Mouse (Mus musculus): ENCODE data around the gene Agrn. TPM values are rescaled to one million over a fixed set of nuclear protein-coding genes. Genes with fewer than 3 reads are reported as not detected.

Gene Agrn
- 85.6 and 86.5 TPM in 2 replicates for polyA plus RNA-seq (2015; fragmentation: Nextera tagmentation; extraction: Ambion mirVana)

- Histone ChIP-seq H3K4me2 (ENCODE audit: low read depth, low read length) (peak within 1 kb of the TSS; percentile 98), H3K27me3 (ENCODE audit: control insufficient read depth, insufficient read depth, low read depth, low read length) (no peaks in the 10 kb centered on the region), H3K9me3 (ENCODE audit: control insufficient read depth, low read length) (no peaks in the 10 kb centered on the region), H3K36me3 (ENCODE audit: control insufficient read depth, insufficient read depth, low read length) (peaks cover 2% of the 10 kb centered on the region; the same call in 1 of the 2 replicates), H3K4me1 (replicated peaks; ENCODE audit: control insufficient read depth, insufficient read depth, low read length) (peaks cover 36% of the 10 kb centered on the region), H3K4me3 (ENCODE audit: low read length) (peak within 1 kb of the TSS; percentile 96), H3K9ac (ENCODE audit: low read length) (peak within 1 kb of the TSS; percentile 90), H3K27ac (ENCODE audit: low read length) (peak within 1 kb of the TSS; percentile 95)
- WGBS, result under 1% methylated on average over 41 of the region's 88 CpGs
- ATAC-seq (ENCODE audit: low read depth), result peak; percentile 86
These were observed at the start of gene Agrn for GRCm38 (mm10) chr4:156197131-156197828. Agrn (minus strand) TSS chr4:156197488.

- no peak for ATAC-seq (ENCODE audit: low read depth)
- Histone ChIP-seq H3K36me3 (ENCODE audit: control insufficient read depth, insufficient read depth, low read length) (peaks cover 31% of the 10 kb centered on the region), H3K9me3 (ENCODE audit: control insufficient read depth, low read length) (no peaks in the 10 kb centered on the region), H3K4me1 (replicated peaks; ENCODE audit: control insufficient read depth, insufficient read depth, low read length) (peaks cover 17% of the 10 kb centered on the region), H3K27me3 (ENCODE audit: control insufficient read depth, insufficient read depth, low read depth, low read length) (no peaks in the 10 kb centered on the region), H3K4me2 (ENCODE audit: low read depth, low read length) (peak overlapping the region; percentile 95), H3K27ac (ENCODE audit: low read length) (no peak overlapping the region), H3K4me3 (ENCODE audit: low read length) (peak overlapping the region; percentile 96), H3K9ac (ENCODE audit: low read length) (peak overlapping the region; percentile 82)
- 23% methylated on average over 53 of the region's 60 CpGs for WGBS
These were observed 39.6 kb upstream of the Agrn start for GRCm38 (mm10) chr4:156236651-156237447.

- ATAC-seq (ENCODE audit: low read depth), result peak; percentile 94
- H3K27me3 ChIP-seq (ENCODE audit: control insufficient read depth, insufficient read depth, low read depth, low read length), result no peaks in the 10 kb centered on the region
- no peaks in the 10 kb centered on the region for H3K9me3 ChIP-seq (ENCODE audit: control insufficient read depth, low read length)
- WGBS, result under 1% methylated on average over 88 of the region's 90 CpGs
- H3K4me1 ChIP-seq (replicated peaks; ENCODE audit: control insufficient read depth, insufficient read depth, low read length), result peaks cover 17% of the 10 kb centered on the region
- peak within 1 kb of the TSS; percentile 96 for H3K4me3 ChIP-seq (ENCODE audit: low read length)
- peak within 1 kb of the TSS; percentile 95 for H3K4me2 ChIP-seq (ENCODE audit: low read depth, low read length)
- H3K9ac ChIP-seq (ENCODE audit: low read length), result peak within 1 kb of the TSS; percentile 82
- peak within 1 kb of the TSS; percentile 96 for H3K27ac ChIP-seq (ENCODE audit: low read length)
- H3K36me3 ChIP-seq (ENCODE audit: control insufficient read depth, insufficient read depth, low read length), result peaks cover 36% of the 10 kb centered on the region
These were observed 38.7 kb upstream of the Agrn start, which contains the start of gene Noc2l for GRCm38 (mm10) chr4:156235808-156236533. Noc2l (plus strand) TSS chr4:156236010.

GRCm38 (mm10) chr4:156235360-156235770 is 38.1 kb upstream of the Agrn start:
- peak; percentile 22; the same call in 1 of the 2 replicates for ATAC-seq (ENCODE audit: low read depth)
- Histone ChIP-seq H3K4me3 (ENCODE audit: low read length) (peak overlapping the region; percentile 96), H3K27ac (ENCODE audit: low read length) (peak overlapping the region; percentile 51), H3K9me3 (ENCODE audit: control insufficient read depth, low read length) (no peaks in the 10 kb centered on the region), H3K36me3 (ENCODE audit: control insufficient read depth, insufficient read depth, low read length) (peaks cover 38% of the 10 kb centered on the region), H3K9ac (ENCODE audit: low read length) (peak overlapping the region; percentile 82), H3K4me1 (replicated peaks; ENCODE audit: control insufficient read depth, insufficient read depth, low read length) (peaks cover 17% of the 10 kb centered on the region), H3K27me3 (ENCODE audit: control insufficient read depth, insufficient read depth, low read depth, low read length) (no peaks in the 10 kb centered on the region), H3K4me2 (ENCODE audit: low read depth, low read length) (peak overlapping the region; percentile 95)
- under 1% methylated on average over 15 of the region's 15 CpGs for WGBS

GRCm38 (mm10) chr4:156234701-156235213 is 37.5 kb upstream of the Agrn start, which contains the start of gene Plekhn1:
Plekhn1 (minus strand) TSS chr4:156234857.
- Histone ChIP-seq H3K36me3 (ENCODE audit: control insufficient read depth, insufficient read depth, low read length) (peaks cover 37% of the 10 kb centered on the region), H3K9me3 (ENCODE audit: control insufficient read depth, low read length) (no peaks in the 10 kb centered on the region), H3K4me3 (ENCODE audit: low read length) (peak within 1 kb of the TSS; percentile 96), H3K27ac (ENCODE audit: low read length) (peak within 1 kb of the TSS; percentile 73), H3K27me3 (ENCODE audit: control insufficient read depth, insufficient read depth, low read depth, low read length) (no peaks in the 10 kb centered on the region), H3K9ac (ENCODE audit: low read length) (peak within 1 kb of the TSS; percentile 82), H3K4me2 (ENCODE audit: low read depth, low read length) (peak within 1 kb of the TSS; percentile 95), H3K4me1 (replicated peaks; ENCODE audit: control insufficient read depth, insufficient read depth, low read length) (peaks cover 17% of the 10 kb centered on the region)
- ATAC-seq (ENCODE audit: low read depth), result peak; percentile 62
- under 1% methylated on average over 35 of the region's 48 CpGs for WGBS

GRCm38 (mm10) chr4:156234021-156234501 is 36.8 kb upstream of the Agrn start:
- H3K36me3 ChIP-seq (ENCODE audit: control insufficient read depth, insufficient read depth, low read length), result peaks cover 31% of the 10 kb centered on the region
- 0 out of 2 replicates have a peak, but pooled peaks have one; percentile 11 for ATAC-seq (ENCODE audit: low read depth)
- no peaks in the 10 kb centered on the region for H3K27me3 ChIP-seq (ENCODE audit: control insufficient read depth, insufficient read depth, low read depth, low read length)
- H3K9ac ChIP-seq (ENCODE audit: low read length), result peak overlapping the region; percentile 82
- peaks cover 17% of the 10 kb centered on the region for H3K4me1 ChIP-seq (replicated peaks; ENCODE audit: control insufficient read depth, insufficient read depth, low read length)
- peak overlapping the region; percentile 59 for H3K27ac ChIP-seq (ENCODE audit: low read length)
- no peaks in the 10 kb centered on the region for H3K9me3 ChIP-seq (ENCODE audit: control insufficient read depth, low read length)
- peak overlapping the region; percentile 96 for H3K4me3 ChIP-seq (ENCODE audit: low read length)
- WGBS, result 3% methylated on average over 17 of the region's 17 CpGs
- H3K4me2 ChIP-seq (ENCODE audit: low read depth, low read length), result peak overlapping the region; percentile 95

GRCm38 (mm10) chr4:156228393-156229024 is 31.2 kb upstream of the Agrn start:
- H3K4me3 ChIP-seq (ENCODE audit: low read length), result peak overlapping the region; percentile 18; the same call in 1 of the 2 replicates
- ATAC-seq (ENCODE audit: low read depth), result peak; percentile 57
- H3K27me3 ChIP-seq (ENCODE audit: control insufficient read depth, insufficient read depth, low read depth, low read length), result no peaks in the 10 kb centered on the region
- WGBS, result 19% methylated on average over 12 of the region's 12 CpGs
- H3K36me3 ChIP-seq (ENCODE audit: control insufficient read depth, insufficient read depth, low read length), result peaks cover 21% of the 10 kb centered on the region
- no peak overlapping the region for H3K9ac ChIP-seq (ENCODE audit: low read length)
- H3K4me2 ChIP-seq (ENCODE audit: low read depth, low read length), result peak overlapping the region; percentile 34
- peaks cover 16% of the 10 kb centered on the region for H3K4me1 ChIP-seq (replicated peaks; ENCODE audit: control insufficient read depth, insufficient read depth, low read length)
- no peak overlapping the region for H3K27ac ChIP-seq (ENCODE audit: low read length)
- no peaks in the 10 kb centered on the region for H3K9me3 ChIP-seq (ENCODE audit: control insufficient read depth, low read length)

GRCm38 (mm10) chr4:156227752-156228392 is 30.6 kb upstream of the Agrn start:
- Histone ChIP-seq H3K4me3 (ENCODE audit: low read length) (peak overlapping the region; percentile 18; the same call in 1 of the 2 replicates), H3K4me2 (ENCODE audit: low read depth, low read length) (peak overlapping the region; percentile 34), H3K9me3 (ENCODE audit: control insufficient read depth, low read length) (no peaks in the 10 kb centered on the region), H3K27me3 (ENCODE audit: control insufficient read depth, insufficient read depth, low read depth, low read length) (no peaks in the 10 kb centered on the region), H3K36me3 (ENCODE audit: control insufficient read depth, insufficient read depth, low read length) (peaks cover 21% of the 10 kb centered on the region), H3K4me1 (replicated peaks; ENCODE audit: control insufficient read depth, insufficient read depth, low read length) (peaks cover 14% of the 10 kb centered on the region), H3K9ac (ENCODE audit: low read length) (no peak overlapping the region), H3K27ac (ENCODE audit: low read length) (no peak overlapping the region)
- 33% methylated on average over 18 of the region's 18 CpGs for WGBS
- ATAC-seq (ENCODE audit: low read depth), result peak; percentile 68
